8 mouse cellular contexts compared by ENCODE assay signal in genomic region chr2:24975704-24976297, GRCm38 (mm10). TPM values are rescaled to one million over a fixed set of nuclear protein-coding genes. Genes with fewer than 3 reads are reported as not detected.
A peak's percentile ranks its signal among the peaks of the same experiment; 100 is the strongest.
DNase-seq lines count a peak whose midpoint lies in the region; ATAC-seq and TF ChIP-seq lines count a peak whose summit lies in the region.

Gene Pnpla7, plus strand, starts transcription at chr2:24976033.

- TF ChIP-seq POLR2A in heart, adult 2 months (IDR thresholded peaks at IDR 0.05; ENCODE audit: insufficient read depth, low read depth, low read length) = no peak; the same call in none of the 2 replicates

- no peak for TF ChIP-seq CTCF in heart, adult 2 months (IDR thresholded peaks at IDR 0.05)

- H3K4me1 ChIP-seq in embryonic facial prominence, embryonic 14.5 days (ENCODE audit: control insufficient read depth, insufficient read depth, low read length) = peaks cover 6% of the 10 kb centered on the region
- peaks cover 4% of the 10 kb centered on the region for H3K4me1 ChIP-seq in heart, adult 2 months (ENCODE audit: control insufficient read depth, insufficient read depth, low read length)
- peaks cover 16% of the 10 kb centered on the region for H3K4me1 ChIP-seq in limb, embryonic 12.5 days (replicated peaks)
- H3K4me1 ChIP-seq in midbrain, embryonic 14.5 days (ENCODE audit: control insufficient read depth, insufficient read depth, low read length) = peaks cover 20% of the 10 kb centered on the region

- peak; percentile 96 for DNase-seq in 416B (ENCODE audit: low read depth)
- DNase-seq in adrenal gland, postnatal 4 days (ENCODE audit: low spot score in 2 of 2) = peak; percentile 30 to 62
- DNase-seq in embryonic facial prominence, embryonic 14.5 days (ENCODE audit: low spot score) = peak; percentile 89
- DNase-seq in heart, adult 2 months = peak; percentile 78 to 88
- peak; percentile 80 to 85 for DNase-seq in kidney, adult 8-10 months
- DNase-seq in midbrain, embryonic 14.5 days = peak; percentile 62
- peak; percentile 66 to 78 for DNase-seq in spleen, adult 18-20 months

- peak within 1 kb of the TSS; percentile 94 for H3K4me2 ChIP-seq in embryonic facial prominence, embryonic 14.5 days (ENCODE audit: low read depth, low read length)
- peak within 1 kb of the TSS; percentile 94 for H3K4me2 ChIP-seq in limb, embryonic 12.5 days
- H3K4me2 ChIP-seq in midbrain, embryonic 14.5 days (ENCODE audit: low read length) = peak within 1 kb of the TSS; percentile 64

- H3K79me2 ChIP-seq in heart, adult 2 months (replicated peaks; ENCODE audit: control insufficient read depth, insufficient read depth, low read length) = no peaks in the 10 kb centered on the region

- no peaks in the 10 kb centered on the region for H3K27me3 ChIP-seq in embryonic facial prominence, embryonic 14.5 days (replicated peaks; ENCODE audit: control insufficient read depth, insufficient read depth, low read length)
- H3K27me3 ChIP-seq in heart, adult 2 months (ENCODE audit: control insufficient read depth, insufficient read depth, low read length) = no peaks in the 10 kb centered on the region
- no peaks in the 10 kb centered on the region for H3K27me3 ChIP-seq in limb, embryonic 12.5 days
- no peaks in the 10 kb centered on the region for H3K27me3 ChIP-seq in midbrain, embryonic 14.5 days (ENCODE audit: control insufficient read depth, insufficient read depth, low read length)

- H3K36me3 ChIP-seq in embryonic facial prominence, embryonic 14.5 days (ENCODE audit: control insufficient read depth, insufficient read depth, low read length) = peaks cover 22% of the 10 kb centered on the region
- H3K36me3 ChIP-seq in heart, adult 2 months (ENCODE audit: control insufficient read depth, insufficient read depth, low read length) = no peaks in the 10 kb centered on the region; the same call in 1 of the 2 replicates
- peaks cover 26% of the 10 kb centered on the region for H3K36me3 ChIP-seq in limb, embryonic 12.5 days
- H3K36me3 ChIP-seq in midbrain, embryonic 14.5 days (ENCODE audit: control insufficient read depth, insufficient read depth, low read length) = peaks cover 26% of the 10 kb centered on the region

- H3K9ac ChIP-seq in embryonic facial prominence, embryonic 14.5 days (ENCODE audit: low read depth, low read length) = peak within 1 kb of the TSS; percentile 74
- H3K9ac ChIP-seq in heart, adult 2 months (ENCODE audit: low read depth, low read length) = peak within 1 kb of the TSS; percentile 75
- H3K9ac ChIP-seq in limb, embryonic 12.5 days (replicated peaks) = peak within 1 kb of the TSS; percentile 79
- peak within 1 kb of the TSS; percentile 84 for H3K9ac ChIP-seq in midbrain, embryonic 14.5 days (replicated peaks; ENCODE audit: low read length)

- peak; percentile 60 for ATAC-seq in embryonic facial prominence, embryonic 14.5 days (ENCODE audit: low read depth)
- ATAC-seq in limb, embryonic 12.5 days (ENCODE audit: insufficient number of reproducible peaks, insufficient read depth, low FRiP score, low TSS enrichment, low read depth) = peak; percentile 50
- ATAC-seq in midbrain, embryonic 14.5 days (ENCODE audit: low FRiP score, low TSS enrichment) = peak; percentile 28

- WGBS in embryonic facial prominence, embryonic 14.5 days = 2% methylated on average over 16 of the region's 16 CpGs
- under 1% methylated on average over 16 of the region's 16 CpGs for WGBS in heart, adult 2 months
- 1% methylated on average over 16 of the region's 16 CpGs for WGBS in limb, embryonic 12.5 days
- 1% methylated on average over 16 of the region's 16 CpGs for WGBS in midbrain, embryonic 14.5 days

- H3K9me3 ChIP-seq in embryonic facial prominence, embryonic 14.5 days (ENCODE audit: control insufficient read depth, low read length) = no peaks in the 10 kb centered on the region
- no peaks in the 10 kb centered on the region for H3K9me3 ChIP-seq in limb, embryonic 12.5 days
- H3K9me3 ChIP-seq in midbrain, embryonic 14.5 days (ENCODE audit: control insufficient read depth, low read length) = no peaks in the 10 kb centered on the region

- intact Hi-C loops in heart, adult 2 months (cut with DNase I) = no loop called here

- 0 out of 2 replicates have a peak, but pooled peaks have one; percentile 24 for TF ChIP-seq EP300 in heart, adult 2 months (IDR thresholded peaks at IDR 0.05; ENCODE audit: insufficient read depth, low read depth, low read length)

- peak within 1 kb of the TSS; percentile 93 for H3K27ac ChIP-seq in embryonic facial prominence, embryonic 14.5 days (replicated peaks; ENCODE audit: low read depth, low read length)
- H3K27ac ChIP-seq in heart, adult 2 months = peak within 1 kb of the TSS; percentile 91
- H3K27ac ChIP-seq in limb, embryonic 12.5 days = peak within 1 kb of the TSS; percentile 90
- H3K27ac ChIP-seq in midbrain, embryonic 14.5 days (replicated peaks; ENCODE audit: low read depth, low read length) = peak within 1 kb of the TSS; percentile 88

- peak within 1 kb of the TSS; percentile 80 for H3K4me3 ChIP-seq in embryonic facial prominence, embryonic 14.5 days (ENCODE audit: low read depth, low read length)
- H3K4me3 ChIP-seq in heart, adult 2 months = peak within 1 kb of the TSS; percentile 76
- peak within 1 kb of the TSS; percentile 74 for H3K4me3 ChIP-seq in limb, embryonic 12.5 days (replicated peaks)
- H3K4me3 ChIP-seq in midbrain, embryonic 14.5 days (replicated peaks; ENCODE audit: low read depth, low read length) = peak within 1 kb of the TSS; percentile 63

RNA-seq across cellular contexts. Expression of gene Pnpla7, which starts in this region (rescaled TPM):
- total RNA-seq in adrenal gland, postnatal 4 days (2021) = 10 to 100 TPM; 50.8 to 54.4 TPM
- polyA plus RNA-seq in embryonic facial prominence, embryonic 14.5 days (2014; fragmentation: Nextera tagmentation; extraction: Ambion mirVana) = 8.9 and 9.1 TPM in 2 replicates
- 10 to 100 TPM; 22.4 to 29.7 TPM for total RNA-seq in heart, adult 2 months (2021)
- 16.5 and 16.9 TPM in 2 replicates for polyA plus RNA-seq in heart, adult 2 months (2012; rRNA removed)
- polyA plus RNA-seq in limb, embryonic 12.5 days (2016; fragmentation: Nextera tagmentation; extraction: Ambion mirVana) = 8.2 and 11.0 TPM in 2 replicates
- polyA plus RNA-seq in midbrain, embryonic 14.5 days (2014; fragmentation: Nextera tagmentation; extraction: Ambion mirVana) = 2.3 and 4.4 TPM in 2 replicates

Comparison
In these comparisons a context has a peak if more than half of its experiments do, and no peak if none do; other contexts are left out.
1. Peak in every context shown above with its lines: DNase-seq, ATAC-seq, H3K4me3 ChIP-seq and H3K27ac ChIP-seq.
2. DNase-seq: peak in every context shown above with its lines; median percentile 96 in 416B; 89 in embryonic facial prominence, embryonic 14.5 days; 83 in heart, adult 2 months; 82 in kidney, adult 8-10 months; 72 in spleen, adult 18-20 months; 62 in midbrain, embryonic 14.5 days; 46 in adrenal gland, postnatal 4 days.